Mouse (Mus musculus): ENCODE measurements around the gene Zbtb34.

The Zbtb34 gene

DNA sequence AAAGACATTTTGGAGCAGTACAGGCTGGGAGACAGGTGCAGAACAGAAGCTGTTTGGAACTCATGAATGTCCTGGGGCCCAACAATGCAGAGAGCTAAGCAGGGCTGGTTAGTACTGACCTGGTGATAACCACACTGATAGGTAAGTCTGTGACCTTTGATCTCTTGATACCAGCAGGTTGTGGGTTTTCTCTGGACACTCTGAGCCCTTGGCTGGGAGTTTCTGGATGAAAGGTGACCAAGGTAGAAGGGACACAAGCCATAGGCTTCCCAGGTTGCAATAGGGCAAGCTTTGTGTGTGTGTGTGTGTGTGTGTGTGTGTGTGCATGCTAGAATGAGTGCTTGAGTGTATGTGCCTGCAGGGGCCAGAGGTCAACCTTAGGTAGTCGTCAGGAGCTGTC lies 15.7 kb upstream of the Zbtb34 start:
- in situ Hi-C loops (cut with MseI, MboI), result no loop called here

GRCm38 (mm10) chr2:33445741-33446140 lies 14.6 kb upstream of the Zbtb34 start:
- in situ Hi-C loops (cut with MseI, MboI), result no loop called here

GRCm38 (mm10) chr2:33444862-33445261 lies 13.7 kb upstream of the Zbtb34 start:
- in situ Hi-C loops (cut with MseI, MboI), result no loop called here

- in situ Hi-C loops (cut with MseI, MboI), result no loop called here
These were observed 13.2 kb upstream of the Zbtb34 start for GRCm38 (mm10) chr2:33444358-33444757.

DNA sequence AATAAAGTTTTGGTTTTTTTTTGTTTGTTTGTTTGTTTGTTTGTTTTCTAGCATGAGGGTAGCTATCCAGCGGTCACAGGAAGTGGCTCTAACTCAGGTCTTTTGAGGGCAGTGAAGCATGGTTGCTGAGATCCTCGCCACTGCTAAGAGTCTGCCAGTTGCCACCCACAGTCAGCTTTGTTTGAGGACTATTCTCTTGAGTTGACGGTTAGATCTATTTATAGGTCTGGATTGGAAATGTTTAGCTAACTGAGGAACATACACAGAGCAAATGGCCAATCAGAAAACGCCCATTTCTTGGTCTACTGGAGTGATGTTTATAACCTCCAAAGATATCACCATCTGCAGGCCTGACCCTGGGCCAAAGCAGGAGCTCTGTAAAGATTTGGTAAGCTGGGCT lies 11.6 kb upstream of the Zbtb34 start:
- in situ Hi-C loops (cut with MseI, MboI), result no loop called here

DNA sequence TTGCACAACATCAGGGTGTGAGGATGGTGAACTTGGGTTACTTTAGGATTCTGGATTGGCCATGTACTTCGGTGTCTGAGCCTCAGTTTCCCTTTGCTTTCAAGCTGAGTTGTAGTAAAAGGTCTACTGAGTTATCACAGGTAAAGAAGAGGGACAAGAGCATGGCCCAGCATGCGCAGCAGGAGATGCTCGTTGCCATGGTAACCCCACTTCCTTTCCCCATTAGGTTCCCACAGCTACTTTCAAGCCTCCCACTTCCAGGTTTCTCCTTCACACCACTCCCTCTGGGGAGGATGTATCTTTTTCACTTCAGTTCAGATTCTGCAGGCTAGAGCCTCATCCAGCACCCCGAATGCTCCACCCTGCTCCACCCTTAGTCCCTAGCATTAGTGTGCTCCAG lies 9.8 kb upstream of the Zbtb34 start:
- in situ Hi-C loops (cut with MseI, MboI), result no loop called here

DNA sequence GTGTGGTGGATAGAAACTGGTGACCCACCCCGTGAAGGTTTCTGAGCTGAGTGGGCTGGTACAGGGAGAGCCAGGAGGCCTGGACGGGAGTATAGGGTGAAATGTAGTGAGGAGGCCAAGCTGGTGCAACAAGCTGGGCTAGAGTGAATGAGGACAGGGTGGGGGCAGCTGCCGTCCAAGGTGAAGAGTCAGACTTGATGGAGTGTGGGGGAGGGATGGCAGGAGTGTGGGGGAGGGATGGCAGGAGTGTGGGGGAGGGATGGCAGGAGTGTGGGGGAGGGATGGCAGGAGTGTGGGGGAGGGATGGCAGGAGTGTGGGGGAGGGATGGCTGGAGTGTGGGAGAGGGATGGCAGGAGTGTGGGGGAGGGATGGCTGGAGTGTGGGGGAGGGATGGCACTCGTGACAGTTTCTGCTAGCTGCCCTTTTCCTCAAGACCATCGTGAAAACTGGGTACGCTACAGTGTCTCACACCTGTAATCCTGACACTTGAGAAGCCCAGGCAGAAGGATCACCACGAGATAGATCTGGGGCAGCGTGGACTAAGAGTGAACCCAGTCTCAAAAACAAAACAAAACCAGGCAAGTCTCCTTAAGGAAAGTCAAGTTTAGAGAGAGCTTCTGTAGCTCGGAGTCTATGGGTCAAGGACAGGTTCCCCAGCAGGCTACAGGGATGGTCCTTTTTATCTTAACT lies 9.0 kb upstream of the Zbtb34 start:
- in situ Hi-C loops (cut with MseI, MboI), result no loop called here

DNA sequence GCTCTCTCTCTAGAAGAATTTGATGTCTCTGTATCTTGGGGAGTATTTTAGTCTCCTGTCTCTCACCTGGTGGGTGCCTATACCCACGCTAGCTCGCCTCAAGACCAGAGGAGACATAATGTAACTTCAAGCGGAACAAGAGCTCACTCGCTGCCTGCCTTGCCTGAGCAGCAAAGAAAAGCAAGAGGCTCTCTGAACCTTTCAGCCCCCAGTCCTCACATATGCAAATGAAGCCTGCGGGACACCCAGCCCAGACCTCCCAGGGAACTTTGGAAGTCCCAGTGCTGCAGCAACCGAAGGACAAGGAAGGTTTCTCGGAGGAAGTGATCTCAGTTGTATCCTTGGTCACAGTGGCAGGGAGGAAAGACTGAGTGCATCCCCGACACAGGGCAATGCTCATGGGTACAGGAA lies 8.4 kb upstream of the Zbtb34 start:
- in situ Hi-C loops (cut with MseI, MboI), result no loop called here

- in situ Hi-C loops (cut with MseI, MboI), result no loop called here
These were observed 7.3 kb upstream of the Zbtb34 start for GRCm38 (mm10) chr2:33438377-33438776.

- in situ Hi-C loops (cut with MseI, MboI), result no loop called here
These were observed 6.1 kb upstream of the Zbtb34 start for GRCm38 (mm10) chr2:33437184-33437583.

- in situ Hi-C loops (cut with MseI, MboI), result no loop called here
These were observed 5.0 kb upstream of the Zbtb34 start for GRCm38 (mm10) chr2:33436035-33436580.

GRCm38 (mm10) chr2:33435036-33435650 lies 4.0 kb upstream of the Zbtb34 start:
- in situ Hi-C loops (cut with MseI, MboI), result no loop called here

DNA sequence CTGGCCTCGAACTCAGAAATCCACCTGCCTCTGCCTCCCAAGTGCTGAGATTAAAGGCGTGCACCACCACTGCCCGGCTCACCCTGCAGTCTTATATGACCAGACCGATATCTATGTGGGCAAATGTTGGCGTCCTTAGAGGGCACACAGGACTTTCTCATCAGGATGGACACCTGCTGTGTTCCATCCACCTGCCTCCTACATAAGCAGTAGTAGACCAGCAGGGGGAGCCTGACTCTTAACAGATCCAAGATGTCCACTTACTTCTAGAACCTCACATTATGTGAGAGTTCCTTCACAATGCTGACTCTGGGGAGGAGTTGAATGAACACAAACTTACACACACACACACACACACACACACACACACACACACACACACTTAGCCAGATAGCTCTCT lies 1.8 kb upstream of the Zbtb34 start:
- in situ Hi-C loops (cut with MseI, MboI), result no loop called here

GRCm38 (mm10) chr2:33430081-33430770 lies 898 bp downstream of the Zbtb34 start:
- in situ Hi-C loops (cut with MseI, MboI), result no loop called here

- in situ Hi-C loops (cut with MseI, MboI), result no loop called here
These were observed 1.8 kb downstream of the Zbtb34 start for GRCm38 (mm10) chr2:33429339-33429738.

DNA sequence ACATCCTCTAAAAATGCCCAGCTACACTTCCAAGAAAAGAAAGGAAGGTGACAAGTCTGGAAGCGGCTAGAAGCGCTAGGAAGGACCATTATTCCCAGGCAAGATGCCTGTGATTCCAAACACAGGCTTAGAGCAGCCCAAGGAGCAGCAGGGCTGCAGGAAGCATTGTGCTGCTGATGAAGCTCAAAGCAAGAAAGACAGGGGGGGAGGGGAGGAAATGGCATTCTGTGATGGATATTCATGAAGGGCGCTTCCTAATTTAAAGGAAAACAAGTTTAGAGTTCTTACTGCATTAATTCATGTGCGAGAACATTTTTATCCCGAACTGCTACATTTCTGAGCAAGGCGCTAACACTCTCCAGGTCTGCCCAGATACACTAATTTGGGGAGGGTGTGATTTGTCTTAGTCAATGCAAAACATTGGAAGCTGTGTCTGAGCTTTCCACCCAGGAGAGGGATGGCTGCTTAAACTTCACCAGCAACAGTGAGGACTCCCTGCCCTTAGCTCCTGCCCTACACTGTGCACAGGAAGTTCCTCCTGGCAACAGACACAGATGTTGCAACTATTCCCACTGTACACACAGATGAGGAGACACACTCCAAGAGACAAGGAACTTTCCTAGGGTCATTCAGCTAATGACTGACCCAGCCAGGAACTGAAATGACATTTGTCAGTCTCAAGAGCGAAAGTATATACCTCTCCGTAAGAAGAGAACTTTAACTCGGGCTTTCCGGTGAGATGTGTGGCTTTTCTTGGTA lies 4.3 kb downstream of the Zbtb34 start:
- in situ Hi-C loops (cut with MseI, MboI), result no loop called here

GRCm38 (mm10) chr2:33417454-33417853 lies 13.7 kb downstream of the Zbtb34 start:
- in situ Hi-C loops (cut with MseI, MboI), result no loop called here

GRCm38 (mm10) chr2:33414019-33414418 lies 17.1 kb downstream of the Zbtb34 start:
- in situ Hi-C loops (cut with MseI, MboI), result no loop called here

- in situ Hi-C loops (cut with MseI, MboI), result no loop called here
These were observed 19.0 kb downstream of the Zbtb34 start for GRCm38 (mm10) chr2:33412111-33412510.

GRCm38 (mm10) chr2:33403511-33404003 lies 27.6 kb downstream of the Zbtb34 start:
- in situ Hi-C loops (cut with MseI, MboI), result no loop called here

DNA sequence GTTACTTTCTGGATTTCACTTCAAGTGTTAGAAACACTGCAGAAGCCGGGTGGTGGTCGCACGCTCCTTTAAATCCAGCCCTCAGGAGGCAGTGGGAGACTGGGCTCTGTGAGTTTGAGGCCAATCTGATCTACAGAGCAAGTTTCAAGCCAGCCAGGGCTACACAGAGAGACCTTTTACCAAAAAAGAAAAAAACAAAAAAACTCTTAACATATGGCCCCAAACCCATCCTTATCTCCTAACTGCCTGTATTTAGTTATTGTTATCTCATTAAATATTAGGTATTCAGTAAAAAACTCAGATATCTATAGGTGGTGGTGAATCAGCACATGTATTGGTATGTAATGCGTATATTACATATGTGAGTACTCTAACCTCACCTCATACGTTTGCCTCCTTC lies 28.5 kb downstream of the Zbtb34 start:
- in situ Hi-C loops (cut with MseI, MboI), result no loop called here

GRCm38 (mm10) chr2:33402236-33402635 lies 28.9 kb downstream of the Zbtb34 start:
- in situ Hi-C loops (cut with MseI, MboI), result no loop called here
